Mouse (Mus musculus): ENCODE measurements around the gene Fcrl5.

DNA sequence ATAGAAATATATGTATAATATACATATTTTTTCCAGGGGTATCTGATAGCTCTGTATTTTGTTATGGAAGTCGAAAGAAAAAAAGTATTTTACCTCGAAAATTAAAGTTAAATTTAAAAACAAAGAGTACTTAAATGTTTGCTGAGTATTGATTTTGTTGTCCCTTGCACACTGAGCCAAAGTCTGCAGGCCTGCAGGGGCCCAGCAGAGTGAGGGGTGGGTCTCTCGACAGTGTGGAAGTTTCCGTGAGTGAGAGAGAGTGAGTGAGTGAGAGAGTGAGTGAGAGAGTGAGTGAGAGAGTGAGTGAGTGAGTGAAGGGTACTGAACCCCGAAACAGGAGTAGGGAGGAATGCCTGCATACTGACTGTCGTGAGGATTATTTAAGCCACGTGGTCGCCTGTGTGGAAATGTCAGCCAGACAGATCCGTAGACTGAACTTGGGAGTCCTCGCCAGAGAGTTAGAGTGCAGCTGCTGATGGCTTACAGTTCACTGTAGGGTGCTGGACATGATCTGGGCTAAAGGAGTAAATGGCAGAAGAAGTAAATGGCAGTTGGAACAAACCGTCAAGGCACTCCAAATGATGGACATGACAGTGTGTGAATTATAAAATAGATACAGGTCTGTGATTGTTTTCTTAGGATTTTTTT, 104.6 kb downstream of the Fcrl5 start:
- TF ChIP-seq EP300 (IDR thresholded peaks at IDR 0.05; ENCODE audit: low read depth): no peak
- TF ChIP-seq CTCF (IDR thresholded peaks at IDR 0.05; ENCODE audit: low read depth): no peak

Measured in liver, postnatal 0 days (tissue).